Mouse (Mus musculus): ENCODE measurements at regions not wholly inside any gene's neighbourhood (a gene's known extent, or its start where the extent isn't known, plus 50 kb on each side); places are given as distances from the start of the nearest gene placed in this dataset.

GRCm38 (mm10) chr2:160131386-160131785 lies 202.6 kb downstream of the Gm826 start:
- no peak for TF ChIP-seq CTCF (IDR thresholded peaks at IDR 0.05; ENCODE audit: control insufficient read depth, insufficient read depth, low read length)
- TF ChIP-seq POLR2A (IDR thresholded peaks at IDR 0.05; ENCODE audit: borderline replicate concordance, control insufficient read depth, low read depth, low read length): no peak
